Comparison of ENCODE assay signal across 8 mouse cellular contexts in the genomic region with DNA sequence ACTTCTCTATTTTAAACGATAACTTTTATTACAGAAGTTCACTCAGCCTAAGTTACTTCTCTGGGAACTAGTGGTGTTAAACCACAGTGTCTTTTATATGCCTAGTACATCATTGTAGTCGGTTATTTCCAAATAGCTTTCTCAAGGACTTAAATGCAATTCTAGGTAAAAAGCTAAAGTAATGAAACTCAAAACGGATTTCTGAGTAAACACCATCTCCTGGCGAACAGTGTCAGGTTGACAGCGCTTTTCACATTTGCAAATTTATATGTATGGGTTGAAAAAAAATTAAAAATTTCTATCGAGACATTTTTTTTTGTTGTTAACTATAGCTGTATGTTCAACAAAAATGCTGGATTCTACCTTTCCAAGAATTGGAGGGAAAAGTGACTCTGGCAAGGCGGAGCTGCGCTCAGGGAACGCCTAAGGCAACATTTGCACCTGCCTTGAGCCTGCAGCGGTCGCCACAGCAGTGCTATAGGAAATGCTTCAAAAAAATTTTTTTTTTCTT. TPM values are rescaled to one million over a fixed set of nuclear protein-coding genes. Genes with fewer than 3 reads are reported as not detected.
DNase-seq lines count a peak whose midpoint lies in the region; ATAC-seq and TF ChIP-seq lines count a peak whose summit lies in the region.

No protein-coding gene starts in this region.

- TF ChIP-seq POLR2A in bone marrow macrophage, adult 2 months (IDR thresholded peaks at IDR 0.05; ENCODE audit: borderline replicate concordance, low read depth, low read length) = no peak

- H3K4me2 ChIP-seq in neural tube, embryonic 11.5 days (ENCODE audit: low read depth) = peak overlapping the region; percentile 40
- peak overlapping the region; percentile 77 for H3K4me2 ChIP-seq in forebrain, embryonic 13.5 days
- peak overlapping the region; percentile 64 for H3K4me2 ChIP-seq in midbrain, embryonic 11.5 days

- H3K4me1 ChIP-seq in neural tube, embryonic 11.5 days (ENCODE audit: control insufficient read depth, insufficient read depth, low read length) = peaks cover 6% of the 10 kb centered on the region; the same call in 1 of the 2 replicates
- H3K4me1 ChIP-seq in bone marrow macrophage, adult 2 months (ENCODE audit: control insufficient read depth, insufficient read depth, low read length) = peaks cover 9% of the 10 kb centered on the region
- peaks cover 20% of the 10 kb centered on the region for H3K4me1 ChIP-seq in forebrain, embryonic 13.5 days
- peaks cover 12% of the 10 kb centered on the region for H3K4me1 ChIP-seq in midbrain, embryonic 11.5 days (ENCODE audit: control insufficient read depth, insufficient read depth, low read length)

- H3K9ac ChIP-seq in neural tube, embryonic 11.5 days (ENCODE audit: low read length) = peak overlapping the region; percentile 20; the same call in 1 of the 2 replicates
- peak overlapping the region; percentile 62 for H3K9ac ChIP-seq in forebrain, embryonic 13.5 days
- H3K9ac ChIP-seq in midbrain, embryonic 11.5 days (ENCODE audit: low read length) = peak overlapping the region; percentile 85

- no peak for TF ChIP-seq CTCF in bone marrow macrophage, adult 2 months (IDR thresholded peaks at IDR 0.05; ENCODE audit: low read depth, low read length)

- WGBS in neural tube, embryonic 11.5 days = 8% methylated on average over 11 of the region's 11 CpGs
- 5% methylated on average over 11 of the region's 11 CpGs for WGBS in forebrain, embryonic 13.5 days
- WGBS in midbrain, embryonic 11.5 days = 10% methylated on average over 11 of the region's 11 CpGs

- peak; percentile 10; the same call in 1 of the 2 replicates for ATAC-seq in neural tube, embryonic 11.5 days (ENCODE audit: insufficient read depth, low FRiP score, low TSS enrichment)
- ATAC-seq in forebrain, embryonic 13.5 days = peak; percentile 19
- peak; percentile 15 for ATAC-seq in midbrain, embryonic 11.5 days (ENCODE audit: low FRiP score)

- intact Hi-C loops in left cerebral cortex, postnatal 25 days (cut with DNase I) = loop anchor here (10.0 kb wide), 1 partner anchor 531 kb away; no protein-coding TSS in a partner anchor

- H3K9me3 ChIP-seq in neural tube, embryonic 11.5 days (ENCODE audit: control insufficient read depth, low read length) = no peaks in the 10 kb centered on the region
- no peaks in the 10 kb centered on the region for H3K9me3 ChIP-seq in forebrain, embryonic 13.5 days (replicated peaks)
- no peaks in the 10 kb centered on the region for H3K9me3 ChIP-seq in midbrain, embryonic 11.5 days (ENCODE audit: control insufficient read depth, low read length)

- no peak for DNase-seq in neural tube, embryonic 11.5 days (ENCODE audit: low spot score)
- no peak for DNase-seq in neural tube, embryonic 10.5 days (ENCODE audit: extremely low spot score, low spot score)
- peak; percentile 35 to 48 for DNase-seq in kidney, postnatal 25 days
- peak; percentile 89 for DNase-seq in midbrain, embryonic 11.5 days (ENCODE audit: low spot score, missing footprints)
- DNase-seq in left cerebral cortex, postnatal 25 days (ENCODE audit: low spot score in 2 of 2) = no peak
- DNase-seq in ovary, postnatal 14 days (ENCODE audit: low spot score) = no peak

- no peaks in the 10 kb centered on the region for H3K36me3 ChIP-seq in neural tube, embryonic 11.5 days (ENCODE audit: control insufficient read depth, insufficient read depth, low read length)
- no peaks in the 10 kb centered on the region for H3K36me3 ChIP-seq in forebrain, embryonic 13.5 days (ENCODE audit: poor library complexity, severe bottlenecking)
- no peaks in the 10 kb centered on the region for H3K36me3 ChIP-seq in midbrain, embryonic 11.5 days (ENCODE audit: control insufficient read depth, insufficient read depth, low read length)

- H3K4me3 ChIP-seq in neural tube, embryonic 11.5 days (ENCODE audit: low read depth, low read length) = peak overlapping the region; percentile 98
- H3K4me3 ChIP-seq in bone marrow macrophage, adult 2 months (ENCODE audit: insufficient read depth, low read length) = peak overlapping the region; percentile 94
- peak overlapping the region; percentile 99 for H3K4me3 ChIP-seq in forebrain, embryonic 13.5 days
- H3K4me3 ChIP-seq in midbrain, embryonic 11.5 days (ENCODE audit: low read depth, low read length) = peak overlapping the region; percentile 73

- H3K27me3 ChIP-seq in neural tube, embryonic 11.5 days (ENCODE audit: control insufficient read depth, insufficient read depth, low read length) = no peaks in the 10 kb centered on the region
- H3K27me3 ChIP-seq in forebrain, embryonic 13.5 days = no peaks in the 10 kb centered on the region
- H3K27me3 ChIP-seq in midbrain, embryonic 11.5 days (ENCODE audit: control insufficient read depth, insufficient read depth, low read length) = no peaks in the 10 kb centered on the region

- H3K27ac ChIP-seq in neural tube, embryonic 11.5 days (ENCODE audit: low read depth, low read length) = peak overlapping the region; percentile 17
- H3K27ac ChIP-seq in bone marrow macrophage, adult 2 months (ENCODE audit: insufficient read depth, low read depth, low read length) = peak overlapping the region; percentile 64
- peak overlapping the region; percentile 91 for H3K27ac ChIP-seq in forebrain, embryonic 13.5 days
- peak overlapping the region; percentile 89 for H3K27ac ChIP-seq in midbrain, embryonic 11.5 days (ENCODE audit: low read depth, low read length)

RNA-seq across cellular contexts. Expression of a gene that starts 0.4 kb away (rescaled TPM):
- 22.3 and 22.6 TPM in 2 replicates for polyA plus RNA-seq in neural tube, embryonic 11.5 days (2014; fragmentation: Nextera tagmentation; extraction: Ambion mirVana)
- 12.6 and 13.4 TPM in 2 replicates for polyA plus RNA-seq in bone marrow macrophage, adult 2 months (2012; ENCODE audit: insufficient read depth, insufficient read length, missing spikeins)
- polyA plus RNA-seq in forebrain, embryonic 13.5 days (2015; fragmentation: Nextera tagmentation; extraction: Ambion mirVana) = 18.9 and 20.5 TPM in 2 replicates
- polyA plus RNA-seq in midbrain, embryonic 11.5 days (2014; fragmentation: Nextera tagmentation; extraction: Ambion mirVana) = 21.1 and 24.0 TPM in 2 replicates
- 10 to 100 TPM; 21.9 to 22.9 TPM for total RNA-seq in left cerebral cortex, postnatal 25 days (2021)

RNA-seq across cellular contexts. Expression of a gene that starts 53.9 kb away (rescaled TPM):
- 0.24 and 0.65 TPM in 2 replicates for polyA plus RNA-seq in neural tube, embryonic 11.5 days (2014; fragmentation: Nextera tagmentation; extraction: Ambion mirVana)
- 76.0 and 78.0 TPM in 2 replicates for polyA plus RNA-seq in bone marrow macrophage, adult 2 months (2012; ENCODE audit: insufficient read depth, insufficient read length, missing spikeins)
- 0.14 and 0.37 TPM in 2 replicates for polyA plus RNA-seq in forebrain, embryonic 13.5 days (2015; fragmentation: Nextera tagmentation; extraction: Ambion mirVana)
- polyA plus RNA-seq in midbrain, embryonic 11.5 days (2014; fragmentation: Nextera tagmentation; extraction: Ambion mirVana) = 0.23 and 0.65 TPM in 2 replicates
- total RNA-seq in left cerebral cortex, postnatal 25 days (2021) = 1 to 10 TPM; 1.2 to 1.7 TPM

RNA-seq across cellular contexts. Expression of a gene that starts 54.4 kb away (rescaled TPM):
- polyA plus RNA-seq in neural tube, embryonic 11.5 days (2014; fragmentation: Nextera tagmentation; extraction: Ambion mirVana) = 46.3 and 47.9 TPM in 2 replicates
- 14.0 and 15.6 TPM in 2 replicates for polyA plus RNA-seq in bone marrow macrophage, adult 2 months (2012; ENCODE audit: insufficient read depth, insufficient read length, missing spikeins)
- 31.5 and 31.7 TPM in 2 replicates for polyA plus RNA-seq in forebrain, embryonic 13.5 days (2015; fragmentation: Nextera tagmentation; extraction: Ambion mirVana)
- 53.4 and 59.2 TPM in 2 replicates for polyA plus RNA-seq in midbrain, embryonic 11.5 days (2014; fragmentation: Nextera tagmentation; extraction: Ambion mirVana)
- total RNA-seq in left cerebral cortex, postnatal 25 days (2021) = 10 to 100 TPM; 46.7 to 50.6 TPM

Comparison
In these comparisons a context has a peak if more than half of its experiments do, and no peak if none do; other contexts are left out.
1. DNase-seq: peak in kidney, postnatal 25 days (2 of 2) and midbrain, embryonic 11.5 days (single experiment); none in neural tube, embryonic 11.5 days (single experiment), neural tube, embryonic 10.5 days (single experiment), left cerebral cortex, postnatal 25 days (0 of 2) and ovary, postnatal 14 days (single experiment).
2. H3K27ac ChIP-seq: peak in every context shown above with its lines; median percentile 91 in forebrain, embryonic 13.5 days; 89 in midbrain, embryonic 11.5 days; 64 in bone marrow macrophage, adult 2 months; 17 in neural tube, embryonic 11.5 days.
3. H3K9ac ChIP-seq: peak in every context shown above with its lines; median percentile 85 in midbrain, embryonic 11.5 days; 62 in forebrain, embryonic 13.5 days; 20 in neural tube, embryonic 11.5 days.
4. RNA of a gene that starts 53.9 kb away (polyA plus RNA-seq): 76.0 to 78.0 TPM in bone marrow macrophage, adult 2 months; 0.24 to 0.65 TPM in neural tube, embryonic 11.5 days, 0.23 to 0.65 TPM in midbrain, embryonic 11.5 days and 0.14 to 0.37 TPM in forebrain, embryonic 13.5 days; every median in the first group is over 10 times any median in the second.
5. Peak in every context shown above with its lines, with median percentiles within 50 percentile points of each other: ATAC-seq, H3K4me2 ChIP-seq and H3K4me3 ChIP-seq.